Mouse (Mus musculus): ENCODE measurements around the gene Akap10. TPM values are rescaled to one million over a fixed set of nuclear protein-coding genes. Genes with fewer than 3 reads are reported as not detected.

The Akap10 gene
- total and polyA plus RNA-seq, 2 experiments from 2014 or later = 6.4 to 24.0 TPM

- Histone ChIP-seq H3K9ac (replicated peaks; ENCODE audit: low read length) (no peak overlapping the region), H3K36me3 (ENCODE audit: insufficient read depth, low read length) (peaks cover 31% of the 10 kb centered on the region), H3K9me3 (ENCODE audit: low read length) (no peaks in the 10 kb centered on the region), H3K27me3 (ENCODE audit: insufficient read depth, low read length) (no peaks in the 10 kb centered on the region), H3K4me2 (ENCODE audit: low read depth, low read length) (no peak overlapping the region), H3K27ac (no peak overlapping the region), H3K4me3 (ENCODE audit: low read length) (no peak overlapping the region), H3K4me1 (ENCODE audit: insufficient read depth, low read length) (no peaks in the 10 kb centered on the region)
- ATAC-seq = no peak
- 100% methylated on average over 1 of the region's 1 CpGs for WGBS
- DNase-seq (ENCODE audit: low spot score) = no peak
- TF ChIP-seq CTCF (IDR thresholded peaks at IDR 0.05; ENCODE audit: low read depth) = no peak
Observed at GRCm38 (mm10) chr11:61839182-61839581, 90.9 kb downstream of the Akap10 start.

Other genes starting within 250 kb of the Akap10 start
- 0.11 and 0.21 TPM in 2 replicates for gene Fam83g, start 246.2 kb downstream of the Akap10 start, total RNA-seq (2014; rRNA removed)
- 0.10 TPM in 2 replicates for gene Fam83g, start 246.2 kb downstream of the Akap10 start, polyA plus RNA-seq (2015; fragmentation: Nextera tagmentation; extraction: Ambion mirVana)
- 0.21 TPM in 1 of 2 replicates, not detected in the other for gene Slc5a10, start 209.4 kb downstream of the Akap10 start, total RNA-seq (2014; rRNA removed)
- 0.19 and 0.20 TPM in 2 replicates for gene Slc5a10, start 209.4 kb downstream of the Akap10 start, polyA plus RNA-seq (2015; fragmentation: Nextera tagmentation; extraction: Ambion mirVana)
- gene Prpsap2, start 168.2 kb downstream of the Akap10 start, total RNA-seq (2014; rRNA removed) = 42.7 and 46.2 TPM in 2 replicates
- gene Prpsap2, start 168.2 kb downstream of the Akap10 start, polyA plus RNA-seq (2015; fragmentation: Nextera tagmentation; extraction: Ambion mirVana) = 40.7 and 45.6 TPM in 2 replicates
- gene Ulk2, start 75.2 kb downstream of the Akap10 start, total RNA-seq (2014; rRNA removed) = 111 and 127 TPM in 2 replicates
- gene Ulk2, start 75.2 kb downstream of the Akap10 start, polyA plus RNA-seq (2015; fragmentation: Nextera tagmentation; extraction: Ambion mirVana) = 29.3 and 30.4 TPM in 2 replicates
- 34.0 and 39.6 TPM in 2 replicates for gene Specc1, start 26.5 kb upstream of the Akap10 start, total RNA-seq (2014; rRNA removed)
- gene Specc1, start 26.5 kb upstream of the Akap10 start, polyA plus RNA-seq (2015; fragmentation: Nextera tagmentation; extraction: Ambion mirVana) = 20.5 and 20.7 TPM in 2 replicates

Measured in hindbrain, postnatal 0 days (tissue).